Mouse (Mus musculus): ENCODE measurements around the gene Mrps18a.
A peak's percentile ranks its signal among the peaks of the same experiment; 100 is the strongest.

Gene Mrps18a

DNA sequence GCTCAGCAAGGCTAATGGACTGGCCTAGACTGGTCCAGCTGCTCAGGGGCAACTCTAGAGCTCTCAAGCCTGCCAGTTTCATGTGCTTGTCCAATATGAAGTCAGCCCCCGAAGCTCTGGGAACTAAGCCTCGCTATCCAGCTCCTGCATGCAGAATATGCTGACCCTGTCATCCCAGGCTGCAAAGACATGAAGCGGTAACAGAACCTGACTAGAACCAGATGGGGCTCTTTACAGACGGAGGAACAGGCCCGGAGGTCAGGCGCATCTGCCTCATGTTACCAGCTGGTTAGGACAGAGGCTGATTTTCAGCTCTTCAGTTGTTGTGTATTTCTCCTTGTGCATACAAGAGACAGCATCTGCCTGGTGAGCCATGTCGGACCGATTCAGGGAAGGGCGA lies 8.9 kb upstream of the Mrps18a start:
- DNase-seq (ENCODE audit: low spot score in 2 of 2): no peak

DNA sequence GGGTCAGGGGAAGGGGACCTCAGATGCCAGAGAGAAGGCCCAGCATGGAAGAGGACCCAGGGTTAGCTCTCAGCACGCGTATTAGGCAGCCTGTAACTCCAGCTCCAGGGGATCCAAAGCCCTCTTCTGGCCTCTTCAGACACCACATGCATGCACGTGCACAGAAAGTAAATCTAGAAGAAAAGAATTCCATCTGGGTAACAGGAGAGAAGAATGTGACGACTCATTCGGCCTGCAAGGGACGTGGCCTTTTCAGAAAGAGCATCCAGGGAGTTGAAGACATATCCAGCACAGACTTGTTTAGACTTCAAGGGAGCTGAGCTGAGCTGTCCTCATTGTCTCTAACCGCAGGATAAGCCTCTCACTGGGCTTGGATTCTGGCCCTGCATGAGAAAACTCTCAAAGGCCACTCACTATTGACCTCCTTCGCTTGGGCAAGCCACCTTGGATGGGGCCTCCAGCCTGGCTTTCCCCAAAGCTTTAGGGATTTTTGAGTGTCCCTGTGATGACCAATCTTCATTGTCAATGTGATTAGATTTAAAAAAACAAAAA lies 8.1 kb upstream of the Mrps18a start:
- no peak for DNase-seq (ENCODE audit: low spot score in 2 of 2)

DNA sequence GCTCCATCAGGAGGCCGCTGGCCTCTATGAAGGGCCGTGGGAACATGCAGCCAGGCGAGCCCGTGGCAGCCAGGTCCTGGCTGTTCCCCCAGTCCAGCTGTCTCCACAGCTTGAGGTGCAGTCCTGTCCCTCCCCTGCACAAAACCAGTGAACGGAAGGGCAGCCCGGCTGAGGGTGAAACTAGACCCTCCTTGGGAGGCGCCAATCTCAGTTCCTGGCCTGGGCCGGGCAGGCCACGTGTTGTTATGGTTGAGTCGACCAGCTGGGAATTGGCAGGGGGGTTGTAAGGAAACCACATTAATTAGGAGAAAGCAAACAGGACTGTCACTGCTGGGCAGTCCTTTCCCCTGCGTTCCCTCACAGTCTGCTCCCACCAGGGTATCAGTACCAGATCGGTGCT lies 6.3 kb upstream of the Mrps18a start:
- no peak for DNase-seq (ENCODE audit: low spot score in 2 of 2)

DNA sequence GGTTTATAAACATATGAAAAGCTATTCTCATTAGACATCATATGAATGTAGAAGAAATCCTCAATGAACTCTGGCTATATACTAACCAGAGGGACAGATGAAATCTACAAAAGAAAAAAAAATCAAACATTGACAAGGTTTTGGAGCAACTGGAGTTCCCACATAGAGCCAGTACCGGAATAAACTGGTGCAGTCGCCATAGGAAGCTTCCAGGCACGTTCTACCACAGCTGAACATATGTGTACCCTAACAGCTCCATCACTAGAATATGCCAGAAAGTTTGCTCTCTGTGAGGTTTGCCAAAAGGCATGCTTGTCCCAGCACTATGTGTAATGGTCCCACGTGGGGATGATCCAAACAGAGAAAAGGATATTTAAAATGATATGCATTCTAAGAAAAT lies 2.5 kb upstream of the Mrps18a start:
- no peak for DNase-seq (ENCODE audit: low spot score in 2 of 2)

DNA sequence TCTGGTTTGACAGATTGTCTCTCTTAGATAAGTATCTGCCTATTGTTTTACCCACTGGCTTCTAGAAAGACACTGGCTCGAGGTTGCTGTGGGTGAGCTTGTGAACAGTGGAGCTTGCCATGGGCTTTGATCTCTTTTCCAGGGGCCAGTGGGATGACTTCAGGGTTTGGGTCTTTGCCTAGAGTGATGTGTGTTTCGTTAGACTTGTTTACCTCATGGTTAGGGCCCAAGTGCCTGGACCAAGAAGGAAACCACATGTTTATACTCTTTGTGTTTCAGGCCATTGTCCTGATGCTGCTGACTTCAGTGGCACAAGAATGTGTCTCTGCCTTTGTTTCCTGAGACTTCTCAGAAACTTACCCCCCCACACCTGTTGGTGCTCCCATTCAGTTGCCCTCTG lies 4.7 kb downstream of the Mrps18a start:
- DNase-seq (ENCODE audit: low spot score in 2 of 2): no peak

DNA sequence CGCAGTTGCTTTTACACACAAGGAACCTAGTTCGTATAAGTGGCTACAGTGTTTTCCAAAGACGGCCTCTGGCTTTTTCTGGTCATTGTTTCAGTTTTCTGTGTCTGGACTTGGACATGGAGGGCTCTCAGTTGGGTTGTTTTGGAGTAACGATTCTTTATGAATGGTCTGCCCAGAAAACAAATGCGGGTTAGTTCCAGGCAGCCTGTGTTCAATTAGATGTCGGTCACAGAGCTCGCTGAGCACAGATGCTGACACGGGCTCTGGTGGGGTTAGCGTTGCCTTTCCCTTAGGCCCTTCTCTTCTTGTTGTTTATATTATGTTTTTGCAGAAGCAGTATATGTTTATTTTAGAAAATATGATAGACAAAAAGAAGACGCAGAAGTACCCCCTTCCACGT lies 5.4 kb downstream of the Mrps18a start:
- no peak for DNase-seq (ENCODE audit: low spot score in 2 of 2)

DNA sequence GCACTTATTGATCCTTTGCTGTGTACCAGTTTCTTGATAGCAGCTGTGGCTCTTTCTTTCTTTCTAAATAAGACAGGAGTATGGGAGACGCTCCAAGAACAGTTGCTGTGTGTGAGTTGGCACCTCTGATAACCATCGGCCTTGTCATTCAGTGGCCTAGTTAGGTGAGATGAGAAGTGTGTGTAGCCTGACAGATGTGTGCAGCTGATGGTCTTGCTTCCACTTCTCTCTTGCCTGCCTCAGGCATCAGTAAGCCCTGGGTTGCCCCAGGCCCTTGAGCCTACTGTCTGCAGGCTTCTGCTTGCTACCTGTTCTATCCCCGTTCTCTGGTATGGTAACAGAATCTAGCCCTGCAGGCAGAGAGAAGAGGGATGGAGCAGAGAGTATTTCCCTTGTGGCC lies 6.1 kb downstream of the Mrps18a start:
- no peak for DNase-seq (ENCODE audit: low spot score in 2 of 2)

DNA sequence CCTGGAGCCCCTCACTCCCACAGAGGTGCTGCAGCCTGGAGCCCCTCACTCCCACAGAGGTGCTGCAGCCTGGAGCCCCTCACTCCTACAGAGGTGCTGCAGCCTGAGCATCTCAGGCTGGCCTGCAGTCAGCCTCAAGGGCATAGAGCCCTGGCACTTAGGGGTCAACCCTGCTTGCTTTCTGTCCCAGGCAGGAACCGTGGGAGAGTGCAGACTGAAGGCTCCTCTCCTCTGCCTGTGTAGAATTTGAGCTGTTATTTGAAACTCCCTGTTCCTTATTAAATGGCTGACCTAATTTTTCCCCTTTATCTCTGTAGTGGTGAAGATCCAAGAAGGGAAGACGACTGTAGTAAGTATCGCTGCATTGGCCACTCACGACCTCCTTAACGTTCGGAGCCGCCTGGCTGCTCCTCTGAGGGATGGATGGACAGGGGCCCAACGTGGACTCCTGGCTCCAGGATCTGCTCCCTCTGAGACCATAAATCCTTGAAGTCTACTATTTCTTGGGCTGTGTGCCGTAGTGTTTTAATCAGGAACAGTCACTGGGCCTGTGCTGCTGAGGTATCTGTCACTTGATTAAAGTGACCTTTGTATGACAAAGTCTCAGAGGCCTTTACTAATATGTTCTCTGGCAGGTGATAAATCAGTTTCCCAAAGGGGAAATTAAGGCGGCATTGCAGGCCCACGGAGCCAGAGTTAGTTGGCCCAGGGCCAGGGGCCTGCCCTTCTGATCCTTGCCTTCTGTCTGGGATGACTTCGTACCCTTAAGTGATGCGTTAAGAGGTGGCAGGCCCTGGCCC lies 7.0 kb downstream of the Mrps18a start:
- DNase-seq (ENCODE audit: low spot score in 2 of 2): no peak

DNA sequence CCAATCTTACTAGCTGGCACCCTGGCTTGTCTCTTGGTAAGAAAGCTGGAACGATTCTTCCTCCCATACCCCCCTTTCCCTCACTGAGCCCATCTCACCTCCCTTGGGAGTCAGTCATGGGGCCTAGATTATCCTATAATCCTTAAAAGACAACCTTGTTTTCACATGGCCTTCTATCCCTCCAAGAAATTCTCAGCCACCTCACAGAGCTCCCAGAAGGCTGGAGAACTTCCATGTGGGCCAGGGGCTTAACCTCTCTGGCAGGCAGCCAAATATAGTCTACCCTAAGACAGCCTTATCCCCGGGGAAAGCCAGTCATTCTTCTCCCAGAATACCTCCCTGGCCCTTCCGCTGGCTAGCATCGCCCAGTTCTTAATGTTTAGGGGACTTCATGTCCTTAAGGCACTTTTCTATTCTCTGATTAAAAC lies 7.7 kb downstream of the Mrps18a start:
- DNase-seq (ENCODE audit: low spot score in 2 of 2): no peak

DNA sequence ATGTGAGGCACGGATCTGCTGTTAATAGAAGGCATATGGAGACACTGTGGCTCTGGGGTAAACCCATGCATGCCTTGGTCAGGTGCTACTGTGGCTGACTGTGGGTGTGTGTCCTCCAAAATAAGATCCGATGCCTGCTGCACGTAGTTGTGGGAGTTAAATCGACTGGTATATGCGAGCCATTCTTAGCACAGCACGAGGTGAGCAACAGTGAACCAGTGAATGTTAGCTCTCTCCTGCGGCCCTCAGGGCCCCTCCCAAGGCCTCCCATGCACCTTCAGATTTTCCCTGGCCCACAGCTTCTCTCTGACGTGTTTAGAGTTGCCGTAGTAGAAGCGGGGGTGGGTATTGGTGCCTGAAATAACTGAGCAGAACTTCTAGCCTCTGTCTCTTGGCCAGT lies 8.9 kb downstream of the Mrps18a start:
- DNase-seq (ENCODE audit: low spot score in 2 of 2): peak; percentile 45 to 75

DNA sequence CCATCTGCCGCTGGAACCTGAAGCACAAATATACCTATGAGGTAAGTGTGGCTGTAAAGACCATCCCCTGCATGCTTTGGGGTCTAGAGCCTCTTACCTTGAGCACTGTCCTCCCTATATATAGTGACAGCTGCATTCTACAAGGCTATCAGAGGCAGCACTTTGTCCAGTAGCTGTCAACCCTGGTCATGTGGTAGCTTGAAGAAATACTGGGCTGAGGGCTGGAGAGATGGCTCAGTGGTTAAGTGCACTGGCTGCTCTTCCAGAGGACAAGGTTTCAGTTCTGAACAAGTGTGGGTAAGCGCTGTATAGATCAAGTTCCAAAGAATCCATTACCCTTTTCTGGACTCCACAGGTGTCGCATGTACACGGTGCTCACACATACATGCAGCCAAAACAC lies 12.0 kb downstream of the Mrps18a start:
- no peak for DNase-seq (ENCODE audit: low spot score in 2 of 2)

DNA sequence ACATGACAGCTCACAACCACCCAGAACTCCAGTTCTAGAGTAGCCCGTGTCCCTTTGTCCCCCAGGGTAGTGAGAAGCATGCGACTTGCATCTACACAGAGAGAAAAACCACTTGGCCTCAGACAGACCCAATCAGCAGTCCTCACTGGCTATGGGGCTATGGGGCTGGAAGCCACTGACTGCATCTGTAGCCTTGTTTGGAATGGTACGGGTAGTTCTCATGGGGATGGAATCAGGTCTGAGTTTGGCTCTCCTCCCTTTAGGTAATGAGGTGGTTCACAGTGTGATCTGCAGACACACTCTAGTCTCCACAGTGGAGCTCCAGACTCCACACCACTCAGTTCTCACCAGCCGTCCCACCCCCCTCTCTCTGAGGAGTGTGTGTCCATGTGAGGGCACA lies 12.5 kb downstream of the Mrps18a start:
- DNase-seq (ENCODE audit: low spot score in 2 of 2): no peak

DNA sequence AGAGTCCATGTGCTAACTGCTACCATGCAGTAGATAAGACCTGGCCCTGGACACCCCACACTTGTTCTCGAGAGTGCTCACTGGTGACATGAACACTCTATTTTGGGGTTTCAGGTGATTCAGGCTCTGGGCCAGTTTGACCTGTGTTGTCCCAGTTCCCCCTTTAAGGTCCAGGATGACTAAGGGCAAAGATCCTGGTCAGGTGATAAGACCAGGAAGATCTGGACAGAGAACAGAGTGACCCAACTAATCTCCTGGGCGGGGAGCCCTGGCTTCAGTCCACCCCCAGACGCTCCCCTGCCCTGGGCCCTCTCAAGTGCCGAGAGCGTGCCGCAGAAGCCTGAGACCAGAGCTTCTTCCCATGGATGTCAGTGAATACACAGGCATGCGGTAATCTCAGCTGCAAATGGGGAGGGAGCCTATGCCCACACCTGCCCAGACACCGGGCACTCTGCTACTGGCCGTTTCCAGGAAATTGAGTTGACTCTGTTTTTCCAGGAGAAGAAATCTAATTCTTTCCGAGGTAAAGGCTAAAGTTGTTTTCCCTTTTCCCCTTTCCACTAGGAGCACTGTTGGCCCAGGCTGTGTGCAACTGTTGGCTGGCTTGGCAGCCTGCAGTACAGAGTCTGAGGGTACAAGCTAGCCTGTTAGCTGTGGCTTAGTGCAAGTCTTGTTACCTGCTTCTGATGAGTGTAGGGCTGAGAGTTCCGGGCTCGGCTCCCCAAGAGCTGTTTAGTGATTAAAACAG lies 13.3 kb downstream of the Mrps18a start:
- no peak for DNase-seq (ENCODE audit: low spot score in 2 of 2)

DNA sequence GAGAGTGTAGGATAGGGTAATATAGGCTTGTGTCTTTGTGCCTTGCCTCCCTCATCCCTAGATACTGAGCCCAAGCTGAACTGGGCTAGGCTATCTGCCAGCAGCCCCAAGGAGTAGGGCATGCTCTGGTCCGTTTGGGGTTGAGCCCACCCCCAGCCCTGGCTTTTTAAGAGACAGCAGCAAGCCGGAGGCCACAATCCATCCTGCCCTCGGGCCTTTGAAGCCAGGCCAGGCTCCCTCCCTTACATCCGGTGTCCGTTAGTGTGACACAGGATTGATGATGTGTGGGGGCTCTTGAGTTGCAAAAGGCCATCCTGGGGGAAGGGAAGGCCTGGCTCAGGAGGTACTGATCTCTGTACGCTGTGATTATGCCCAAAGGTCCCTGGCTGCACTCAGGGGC lies 15.8 kb downstream of the Mrps18a start:
- no peak for DNase-seq (ENCODE audit: low spot score in 2 of 2)

DNA sequence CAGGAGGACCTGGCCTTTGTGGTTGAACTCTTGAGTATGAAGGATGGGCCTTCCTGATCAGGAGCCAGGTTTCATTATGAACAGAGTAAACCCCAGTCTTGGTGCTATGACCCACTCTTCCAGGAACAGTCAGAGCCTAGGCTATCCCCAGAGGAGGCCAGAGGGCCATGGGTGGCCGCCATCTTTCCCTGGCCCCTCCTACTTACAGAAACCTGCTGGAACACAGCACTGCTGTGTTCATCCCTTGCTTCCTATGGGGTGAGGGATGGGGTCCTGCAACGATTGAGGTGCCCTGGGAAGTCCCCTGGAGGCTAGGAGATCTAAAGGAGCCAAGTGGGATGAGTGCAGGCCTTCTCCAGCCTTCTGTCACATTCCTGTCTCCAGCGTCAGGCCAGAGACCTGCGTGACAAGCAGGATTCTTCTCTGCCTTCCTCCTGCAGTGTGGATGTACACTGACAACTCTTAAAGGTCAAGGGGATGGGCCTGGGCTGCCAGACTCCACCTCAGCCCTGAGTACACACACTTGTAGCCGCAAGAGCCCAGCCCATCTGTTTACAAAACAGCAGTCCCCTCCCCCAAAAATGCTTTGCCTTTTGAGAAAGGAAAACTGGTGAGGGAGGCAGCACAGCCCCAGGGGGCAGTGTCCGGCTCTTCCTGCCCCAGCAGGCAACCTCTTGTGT lies 17.2 kb downstream of the Mrps18a start:
- no peak for DNase-seq (ENCODE audit: low spot score in 2 of 2)

DNA sequence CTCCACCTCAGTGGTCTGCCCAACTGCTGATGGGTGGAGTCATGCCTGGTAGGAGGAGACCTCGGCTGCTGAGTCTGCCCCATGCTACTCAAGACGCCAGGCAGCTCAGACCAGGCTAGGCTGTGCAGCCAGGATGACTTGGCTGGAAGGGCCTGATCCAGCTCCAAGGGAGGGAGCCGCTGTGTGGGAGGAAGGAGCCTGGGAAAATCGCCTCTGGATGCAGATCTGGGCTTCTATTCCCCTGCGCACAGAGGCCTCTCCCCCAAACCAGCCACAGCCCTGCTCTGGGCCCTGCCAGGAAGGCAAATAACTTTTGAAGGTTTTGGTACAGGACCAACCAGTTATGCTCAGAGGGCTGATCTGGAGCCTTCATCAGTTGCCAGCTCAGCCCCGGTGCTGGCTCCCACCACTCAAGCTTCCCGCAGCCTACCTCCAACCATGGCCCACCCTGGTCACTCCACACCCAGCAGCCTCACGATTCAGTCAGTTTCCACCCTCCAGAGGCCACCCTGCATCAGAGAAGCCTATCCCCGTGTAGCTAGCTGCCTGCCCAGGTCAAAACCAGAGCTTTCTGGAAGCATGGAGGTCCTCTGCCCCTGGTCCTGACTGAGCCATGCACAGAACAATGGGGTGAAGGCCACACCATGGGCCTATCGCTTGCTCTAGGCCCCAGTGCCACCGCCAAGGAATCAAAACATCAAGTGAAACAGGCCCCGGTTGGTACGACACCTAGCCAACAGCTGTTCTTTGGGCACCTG lies 19.1 kb downstream of the Mrps18a start:
- DNase-seq (ENCODE audit: low spot score in 2 of 2): no peak

DNA sequence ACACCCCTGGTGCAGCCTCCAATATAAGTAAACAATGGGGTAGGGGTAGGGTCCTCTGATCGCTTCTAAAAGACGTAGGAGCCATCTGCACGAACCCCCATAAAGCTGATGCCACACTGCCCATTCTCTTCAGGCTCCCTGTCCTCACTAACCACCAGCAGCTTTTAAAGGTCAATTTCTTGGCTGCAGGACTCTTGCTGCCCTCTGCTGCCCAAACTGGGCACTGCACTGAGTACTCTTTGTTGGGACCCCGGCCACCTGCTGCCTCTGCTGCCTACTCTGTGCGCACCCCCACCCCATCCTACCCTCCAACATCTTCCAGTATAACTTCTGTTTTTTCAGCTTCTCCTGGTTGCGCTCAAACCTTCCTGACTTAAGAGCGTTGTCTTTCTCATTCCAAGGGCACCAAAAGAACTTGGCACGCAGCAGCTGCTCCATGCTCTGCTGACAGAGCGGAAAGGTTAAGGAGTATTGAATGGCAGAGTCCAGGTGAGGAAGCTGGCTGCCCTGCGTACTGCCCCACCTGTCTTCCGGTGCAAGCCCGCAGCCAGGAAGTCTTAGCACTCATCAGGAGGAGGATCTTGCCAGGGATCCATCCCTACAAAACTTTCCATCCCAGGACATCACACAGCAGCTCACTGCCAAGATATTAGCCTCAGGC lies 21.4 kb downstream of the Mrps18a start:
- DNase-seq (ENCODE audit: low spot score in 2 of 2): peak; percentile 50

DNA sequence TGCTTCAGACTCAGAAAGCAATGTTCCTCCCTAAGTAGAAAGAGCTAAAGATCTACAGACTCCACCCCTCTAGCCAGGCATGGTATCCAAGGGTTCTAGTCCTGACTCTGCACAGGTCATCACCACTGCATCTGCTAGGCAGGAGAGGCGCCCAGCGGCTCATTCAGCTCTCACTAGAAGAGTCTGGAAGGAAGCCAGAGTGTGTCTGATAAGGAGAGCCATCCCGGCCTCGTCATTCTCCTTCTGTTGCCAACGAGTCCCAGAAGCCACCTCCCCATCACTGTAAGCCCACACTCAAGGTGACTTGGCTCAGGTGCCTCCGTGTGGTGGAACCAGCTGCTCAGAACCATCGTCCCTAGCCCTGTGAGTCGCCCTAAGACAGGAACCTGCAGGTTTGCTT lies 22.1 kb downstream of the Mrps18a start:
- DNase-seq (ENCODE audit: low spot score in 2 of 2): no peak

DNA sequence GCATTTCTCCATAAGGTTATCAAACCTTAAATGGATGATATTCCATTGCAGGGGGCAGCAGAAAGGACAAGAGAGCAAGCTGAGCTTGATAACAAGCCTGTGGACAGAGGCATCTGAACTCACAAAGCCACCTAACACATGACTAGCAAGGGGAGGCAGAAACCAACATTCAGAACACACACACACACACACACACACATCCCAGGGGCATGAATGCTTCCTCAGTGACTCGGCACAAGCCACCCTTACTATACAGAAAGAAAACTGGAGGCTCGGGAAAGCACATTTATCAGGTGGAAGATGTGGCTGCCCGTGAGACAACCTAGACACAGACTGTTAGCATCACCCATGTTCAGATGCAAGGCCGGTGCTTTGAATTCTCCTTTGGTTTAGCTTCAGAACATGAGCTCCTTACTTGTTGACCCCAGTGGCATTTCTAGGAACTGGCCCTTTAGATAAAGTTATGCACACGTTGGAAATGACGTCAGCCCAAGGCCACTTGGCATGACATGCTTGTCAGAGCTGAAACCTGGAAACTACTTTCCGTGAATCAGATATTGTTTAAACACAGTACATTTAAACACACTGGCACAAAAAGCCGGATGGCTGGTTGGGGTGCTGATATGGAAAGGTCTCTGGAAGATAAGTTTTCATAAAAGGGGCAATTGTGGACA lies 27.9 kb downstream of the Mrps18a start:
- no peak for DNase-seq (ENCODE audit: low spot score in 2 of 2)

DNA sequence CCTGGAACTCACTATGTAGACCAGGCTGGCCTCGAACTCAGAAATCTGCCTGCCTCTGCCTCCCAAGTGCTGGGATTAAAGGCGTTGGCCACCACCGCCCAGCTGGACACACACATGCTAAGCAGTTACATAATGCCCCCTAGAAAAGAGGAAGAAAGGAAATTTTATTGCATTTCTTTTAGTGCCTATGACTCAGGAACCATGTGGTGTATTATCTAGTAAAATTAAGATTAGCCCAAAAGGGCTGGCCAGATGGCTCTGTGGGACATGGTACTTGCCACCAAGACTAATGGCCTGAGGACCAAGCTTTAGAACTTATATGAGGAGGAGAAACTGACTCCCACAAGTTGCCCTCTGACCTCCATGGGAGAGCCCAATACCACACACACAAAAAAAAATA lies 29.1 kb downstream of the Mrps18a start:
- no peak for DNase-seq (ENCODE audit: low spot score in 2 of 2)

Data from right cerebral cortex, postnatal 36 days (tissue).